Mouse (Mus musculus) lung, embryonic 16.5 days (tissue): ENCODE measurements around the gene Ldah. TPM values are rescaled to one million over a fixed set of nuclear protein-coding genes. Genes with fewer than 3 reads are reported as not detected.

Experiments
- ATAC-seq: fragments of 200-750 bp; cut with Nextera tagmentation; 2 replicates; pipeline ENCODE4 v1.8.0; 2017; ENCODE audit warnings: low read depth, mild to moderate bottlenecking, moderate library complexity
- H3K27ac ChIP-seq: fragments of 300-500 bp; sonication (generic); 2 replicates; pipeline ENCODE4 v1.5.1; 2014; ENCODE audit warnings: mild to moderate bottlenecking, control low read depth, low read length
- H3K27me3 ChIP-seq: fragments of 300-500 bp; sonication (generic); 2 replicates; pipeline ENCODE4 v1.6.1; 2014; ENCODE audit warnings: low read depth, low read length, mixed read lengths; ENCODE audit not compliant: control insufficient read depth, insufficient read depth
- H3K36me3 ChIP-seq: fragments of 300-500 bp; sonication (generic); 2 replicates; pipeline ENCODE4 v1.6.1; 2014; ENCODE audit warnings: low read length; ENCODE audit not compliant: control insufficient read depth, insufficient read depth
- H3K4me1 ChIP-seq: fragments of 300-500 bp; sonication (generic); replicated peaks from 2 replicates; pipeline ENCODE4 v1.6.1; 2014; ENCODE audit warnings: low read length, mixed read lengths; ENCODE audit not compliant: control insufficient read depth, insufficient read depth
- H3K4me2 ChIP-seq: fragments of 300-500 bp; sonication (generic); 2 replicates; pipeline ENCODE4 v1.6.1; 2014; ENCODE audit warnings: low read depth, low read length, control low read depth
- H3K4me3 ChIP-seq: fragments of 300-500 bp; sonication (generic); 2 replicates; pipeline ENCODE4 v1.5.1; 2014; ENCODE audit warnings: mild to moderate bottlenecking, low read length, control low read depth
- H3K9ac ChIP-seq: fragments of 300-500 bp; sonication (generic); 2 replicates; pipeline ENCODE4 v1.6.1; 2014; ENCODE audit warnings: low read length, control low read depth
- H3K9me3 ChIP-seq: fragments of 300-500 bp; sonication (generic); 2 replicates; pipeline ENCODE4 v1.6.1; 2016; ENCODE audit warnings: low read length; ENCODE audit not compliant: control insufficient read depth
- WGBS: fragments of 180-500 bp; shearing (Covaris S2); extraction: QIAGEN DNeasy Blood & Tissue Kit; methylation state at CpG from one replicate; pipeline ENCODE4 v1.1.7; 2014; 5-methylcytosine and 5-hydroxymethylcytosine counted together
- polyA plus RNA-seq: library from polyadenylated mRNA; unstranded; fragments of >200 nt; fragmentation: Nextera tagmentation; extraction: Ambion mirVana; gene quantifications from 2 replicates; pipeline ENCODE4 v1.2.1, GENCODE M21; 2015

The Ldah gene
- polyA plus RNA-seq, 1 experiment from 2014 or later: 55.0 TPM

GRCm38 (mm10) chr12:8301841-8302431 lies 94.0 kb downstream of the Ldah start, which contains the start of gene Gdf7:
TSS of gene Gdf7 (minus strand) at chr12:8301954.
- under 1% methylated on average over 39 of the region's 53 CpGs for WGBS
- peak within 1 kb of the TSS; percentile 45 for H3K4me3 ChIP-seq
- peak; percentile 34; the same call in 1 of the 2 replicates for ATAC-seq
- H3K4me1 ChIP-seq: peaks cover 8% of the 10 kb centered on the region
- no peaks in the 10 kb centered on the region for H3K36me3 ChIP-seq
- peaks cover 91% of the 10 kb centered on the region for H3K27me3 ChIP-seq
- no peaks in the 10 kb centered on the region for H3K9me3 ChIP-seq
- no peak within 1 kb of the TSS for H3K27ac ChIP-seq
- 0 out of 2 replicates have a peak within 1 kb of the TSS, but pooled peaks have one; percentile 0 for H3K9ac ChIP-seq
- peak within 1 kb of the TSS; percentile 52 for H3K4me2 ChIP-seq

GRCm38 (mm10) chr12:8305258-8305657 lies 97.4 kb downstream of the Ldah start:
- Histone ChIP-seq H3K9me3 (no peaks in the 10 kb centered on the region), H3K4me3 (no peak overlapping the region), H3K9ac (no peak overlapping the region), H3K36me3 (no peaks in the 10 kb centered on the region), H3K27ac (no peak overlapping the region), H3K4me2 (no peak overlapping the region), H3K27me3 (peaks cover 62% of the 10 kb centered on the region), H3K4me1 (peaks cover 3% of the 10 kb centered on the region; the same call in 1 of the 2 replicates)
- no peak for ATAC-seq
- WGBS: 25% methylated on average over 2 of the region's 2 CpGs

GRCm38 (mm10) chr12:8306432-8306831 lies 98.5 kb downstream of the Ldah start:
- Histone ChIP-seq H3K27me3 (peaks cover 54% of the 10 kb centered on the region), H3K27ac (no peak overlapping the region), H3K4me1 (peaks cover 3% of the 10 kb centered on the region; the same call in 1 of the 2 replicates), H3K9ac (no peak overlapping the region), H3K9me3 (no peaks in the 10 kb centered on the region), H3K4me3 (no peak overlapping the region), H3K4me2 (no peak overlapping the region), H3K36me3 (no peaks in the 10 kb centered on the region)
- 5% methylated on average over 5 of the region's 5 CpGs for WGBS
- ATAC-seq: peak; percentile 27

- H3K4me3 ChIP-seq: no peak overlapping the region
- 56% methylated on average over 1 of the region's 1 CpGs for WGBS
- H3K9me3 ChIP-seq: no peaks in the 10 kb centered on the region
- peaks cover 3% of the 10 kb centered on the region; the same call in 1 of the 2 replicates for H3K4me1 ChIP-seq
- no peaks in the 10 kb centered on the region for H3K36me3 ChIP-seq
- no peak overlapping the region for H3K4me2 ChIP-seq
- no peak overlapping the region for H3K9ac ChIP-seq
- ATAC-seq: peak; percentile 9; the same call in 1 of the 2 replicates
- no peak overlapping the region for H3K27ac ChIP-seq
- H3K27me3 ChIP-seq: peaks cover 52% of the 10 kb centered on the region
Measured at GRCm38 (mm10) chr12:8306910-8307309, 99.0 kb downstream of the Ldah start.

- no peaks in the 10 kb centered on the region for H3K36me3 ChIP-seq
- H3K4me2 ChIP-seq: no peak overlapping the region
- no peak overlapping the region for H3K9ac ChIP-seq
- H3K27ac ChIP-seq: no peak overlapping the region
- H3K4me3 ChIP-seq: no peak overlapping the region
- ATAC-seq: no peak
- peaks cover 15% of the 10 kb centered on the region for H3K27me3 ChIP-seq
- peaks cover 6% of the 10 kb centered on the region for H3K4me1 ChIP-seq
- whole genome bisulfite sequencing: 57% methylated on average over 17 of the region's 17 CpGs
- H3K9me3 ChIP-seq: no peaks in the 10 kb centered on the region
Measured at GRCm38 (mm10) chr12:8310992-8311391, 103.1 kb downstream of the Ldah start.

GRCm38 (mm10) chr12:8312266-8312665 lies 104.4 kb downstream of the Ldah start:
- H3K9ac ChIP-seq: no peak overlapping the region
- H3K4me1 ChIP-seq: peaks cover 6% of the 10 kb centered on the region
- no peak overlapping the region for H3K4me3 ChIP-seq
- no peak for ATAC-seq
- H3K4me2 ChIP-seq: no peak overlapping the region
- WGBS: 83% methylated on average over 4 of the region's 4 CpGs
- peaks cover 12% of the 10 kb centered on the region for H3K27me3 ChIP-seq
- no peaks in the 10 kb centered on the region for H3K9me3 ChIP-seq
- H3K36me3 ChIP-seq: no peaks in the 10 kb centered on the region
- H3K27ac ChIP-seq: no peak overlapping the region

GRCm38 (mm10) chr12:8313270-8313771 lies 105.4 kb downstream of the Ldah start, which contains the start of gene Hs1bp3:
TSS of gene Hs1bp3 (plus strand) at chr12:8313432.
- Histone ChIP-seq H3K4me1 (peaks cover 6% of the 10 kb centered on the region), H3K27ac (0 out of 2 replicates have a peak within 1 kb of the TSS, but pooled peaks have one; percentile 10)

GRCm38 (mm10) chr12:8313773-8314172 lies 105.9 kb downstream of the Ldah start:
- H3K27me3 ChIP-seq: peaks cover 12% of the 10 kb centered on the region
- ATAC-seq: peak; percentile 50
- H3K4me2 ChIP-seq: peak overlapping the region; percentile 93
- H3K4me1 ChIP-seq: peaks cover 6% of the 10 kb centered on the region
- H3K9me3 ChIP-seq: no peaks in the 10 kb centered on the region
- H3K4me3 ChIP-seq: peak overlapping the region; percentile 79
- H3K36me3 ChIP-seq: no peaks in the 10 kb centered on the region; the same call in 1 of the 2 replicates
- 12% methylated on average over 12 of the region's 12 CpGs for WGBS
- H3K27ac ChIP-seq: no peak overlapping the region
- peak overlapping the region; percentile 86 for H3K9ac ChIP-seq

More at GRCm38 (mm10) chr12:8313270-8313771, 105.4 kb downstream of the Ldah start, which contains the start of gene Hs1bp3:
- Histone ChIP-seq H3K36me3 (no peaks in the 10 kb centered on the region; the same call in 1 of the 2 replicates), H3K4me3 (peak within 1 kb of the TSS; percentile 79), H3K9me3 (no peaks in the 10 kb centered on the region), H3K4me2 (peak within 1 kb of the TSS; percentile 93), H3K9ac (peak within 1 kb of the TSS; percentile 86), H3K27me3 (peaks cover 12% of the 10 kb centered on the region)
- WGBS: under 1% methylated on average over 34 of the region's 38 CpGs
- peak; percentile 89 for ATAC-seq

- Histone ChIP-seq H3K4me1 (peaks cover 6% of the 10 kb centered on the region), H3K4me3 (no peak overlapping the region), H3K9ac (no peak overlapping the region), H3K36me3 (no peaks in the 10 kb centered on the region; the same call in 1 of the 2 replicates), H3K4me2 (no peak overlapping the region), H3K27ac (no peak overlapping the region), H3K9me3 (no peaks in the 10 kb centered on the region), H3K27me3 (peaks cover 4% of the 10 kb centered on the region)
- 82% methylated on average over 5 of the region's 5 CpGs for WGBS
- no peak for ATAC-seq
Measured at GRCm38 (mm10) chr12:8316541-8316940, 108.6 kb downstream of the Ldah start.
